Mouse (Mus musculus): ENCODE results near the gene Il12rb2. TPM values are rescaled to one million over a fixed set of nuclear protein-coding genes. Genes with fewer than 3 reads are reported as not detected.

Gene Il12rb2
- polyA plus RNA-seq, 1 experiment from 2014 or later, result not detected

GRCm38 (mm10) chr6:67251095-67251494 is 124.9 kb downstream of the Il12rb2 start:
- H3K9me3 ChIP-seq (replicated peaks), result no peaks in the 10 kb centered on the region
- no peaks in the 10 kb centered on the region for H3K4me1 ChIP-seq
- no peaks in the 10 kb centered on the region for H3K27me3 ChIP-seq
- ATAC-seq (replicated peaks; ENCODE audit: low FRiP score), result no peak
- no peak overlapping the region for H3K4me2 ChIP-seq
- no peak overlapping the region for H3K9ac ChIP-seq
- no peak overlapping the region for H3K4me3 ChIP-seq (replicated peaks)
- no peak overlapping the region for H3K27ac ChIP-seq
- 81% methylated on average over 4 of the region's 4 CpGs for WGBS
- H3K36me3 ChIP-seq, result no peaks in the 10 kb centered on the region

- Histone ChIP-seq H3K9me3 (replicated peaks) (no peaks in the 10 kb centered on the region), H3K4me2 (no peak overlapping the region), H3K27me3 (no peaks in the 10 kb centered on the region), H3K4me3 (replicated peaks) (no peak overlapping the region), H3K27ac (no peak overlapping the region), H3K9ac (no peak overlapping the region), H3K4me1 (no peaks in the 10 kb centered on the region), H3K36me3 (no peaks in the 10 kb centered on the region)
- ATAC-seq (replicated peaks; ENCODE audit: low FRiP score), result no peak
- 87% methylated on average over 5 of the region's 5 CpGs for WGBS
Observed at GRCm38 (mm10) chr6:67244451-67244850, 131.5 kb downstream of the Il12rb2 start.

- H3K9me3 ChIP-seq (replicated peaks), result no peaks in the 10 kb centered on the region
- ATAC-seq (replicated peaks; ENCODE audit: low FRiP score), result no peak
- no peak overlapping the region for H3K27ac ChIP-seq
- no peak overlapping the region for H3K4me3 ChIP-seq (replicated peaks)
- H3K9ac ChIP-seq, result no peak overlapping the region
- H3K27me3 ChIP-seq, result no peaks in the 10 kb centered on the region
- 92% methylated on average over 7 of the region's 7 CpGs for WGBS
- H3K4me2 ChIP-seq, result no peak overlapping the region
- no peaks in the 10 kb centered on the region for H3K4me1 ChIP-seq
- no peaks in the 10 kb centered on the region for H3K36me3 ChIP-seq
Observed at GRCm38 (mm10) chr6:67243765-67244420, 132.1 kb downstream of the Il12rb2 start.

Other genes starting within 250 kb of the Il12rb2 start
- gene Serbp1, start 138.0 kb downstream of the Il12rb2 start, polyA plus RNA-seq (2015; fragmentation: Nextera tagmentation; extraction: Ambion mirVana), result 435 and 444 TPM in 2 replicates
- gene Il23r, start 115.7 kb upstream of the Il12rb2 start, polyA plus RNA-seq (2015; fragmentation: Nextera tagmentation; extraction: Ambion mirVana), result not detected in 2 replicates
- 61.1 and 63.1 TPM in 2 replicates for gene Tacstd2, start 159.6 kb upstream of the Il12rb2 start, polyA plus RNA-seq (2015; fragmentation: Nextera tagmentation; extraction: Ambion mirVana)

All from kidney, embryonic 15.5 days (tissue).